Mouse (Mus musculus) ovary, adult 10 weeks (tissue): ENCODE data around the gene Acot10. TPM values are rescaled to one million over a fixed set of nuclear protein-coding genes. Genes with fewer than 3 reads are reported as not detected.

ENCODE experiments used
- polyA plus RNA-seq: library from polyadenylated mRNA; stranded (reverse); fragments of 350-450 nt; fragmentation: Illumina TruSeq; extraction: RNeasy Lipid Tissue Mini Kit (QIAGEN cat#74804); gene quantifications from one replicate; pipeline ENCODE4 v1.2.3, GENCODE M21; 2014

The Acot10 gene
- not detected for polyA plus RNA-seq

GRCm38 (mm10) chr15:20666650-20667049 lies at the start of gene Acot10:
Acot10 (minus strand) TSS chr15:20666750.

Other genes with a start within 250 kb of the Acot10 start
- gene Cdh12, start 217.5 kb downstream of the Acot10 start, polyA plus RNA-seq, result 4.0 TPM